Mouse (Mus musculus) kidney, postnatal 14 days (tissue): Measurements from ENCODE around the gene Ccl28.
A peak's percentile ranks its signal among the peaks of the same experiment; 100 is the strongest.
"Not testable (repeated sequence)": the region's sequence is repeated elsewhere in the genome, so short reads cannot be mapped to it uniquely, and the experiment has no call there.

Experiments
- DNase-seq: peaks from one replicate; pipeline ENCODE4 v3.0.0; 2022; ENCODE audit warnings: mixed read lengths

The Ccl28 gene

GRCm38 (mm10) chr13:119623634-119624033, at the start of gene Ccl28:
Gene Ccl28, plus strand, starts transcription at chr13:119623819.
- DNase-seq: no peak

GRCm38 (mm10) chr13:119596321-119597211, 27.1 kb upstream of the Ccl28 start:
- peak; percentile 53 for DNase-seq

- DNase-seq: peak; percentile 28
Measured at GRCm38 (mm10) chr13:119598466-119598865, 25.2 kb upstream of the Ccl28 start.

GRCm38 (mm10) chr13:119599066-119599465, 24.6 kb upstream of the Ccl28 start:
- peak; percentile 38 for DNase-seq

- DNase-seq: not testable (repeated sequence)
Measured at GRCm38 (mm10) chr13:119599498-119599897, 24.1 kb upstream of the Ccl28 start.

- peak; percentile 67 for DNase-seq
Measured at GRCm38 (mm10) chr13:119600166-119600565, 23.5 kb upstream of the Ccl28 start.

- peak; percentile 76 for DNase-seq
Measured at GRCm38 (mm10) chr13:119602688-119603331, 20.8 kb upstream of the Ccl28 start.

GRCm38 (mm10) chr13:119603890-119604289, 19.7 kb upstream of the Ccl28 start:
- DNase-seq: not testable (repeated sequence)

GRCm38 (mm10) chr13:119604322-119604721, 19.3 kb upstream of the Ccl28 start:
- not testable (repeated sequence) for DNase-seq

- DNase-seq: peak; percentile 35
Measured at GRCm38 (mm10) chr13:119618841-119619240, 4.8 kb upstream of the Ccl28 start.

- peak; percentile 83 for DNase-seq
Measured at GRCm38 (mm10) chr13:119619735-119620134, 3.9 kb upstream of the Ccl28 start.

GRCm38 (mm10) chr13:119625952-119626351, 2.3 kb downstream of the Ccl28 start:
- DNase-seq: peak; percentile 51

- DNase-seq: peak; percentile 92
Measured at GRCm38 (mm10) chr13:119631482-119632155, 8.0 kb downstream of the Ccl28 start.

- DNase-seq: no peak
Measured at GRCm38 (mm10) chr13:119632156-119632548, 8.5 kb downstream of the Ccl28 start.

GRCm38 (mm10) chr13:119635496-119635895, 11.9 kb downstream of the Ccl28 start:
- DNase-seq: no peak

- peak; percentile 23 for DNase-seq
Measured at GRCm38 (mm10) chr13:119637837-119638236, 14.2 kb downstream of the Ccl28 start.

- peak; percentile 66 for DNase-seq
Measured at GRCm38 (mm10) chr13:119638449-119638848, 14.8 kb downstream of the Ccl28 start.

GRCm38 (mm10) chr13:119639302-119639701, 15.7 kb downstream of the Ccl28 start:
- DNase-seq: no peak

GRCm38 (mm10) chr13:119640504-119640903, 16.9 kb downstream of the Ccl28 start:
- DNase-seq: peak; percentile 53

GRCm38 (mm10) chr13:119641145-119641544, 17.5 kb downstream of the Ccl28 start:
- DNase-seq: no peak

- DNase-seq: no peak
Measured at GRCm38 (mm10) chr13:119644769-119645168, 21.1 kb downstream of the Ccl28 start.

- peak; percentile 21 for DNase-seq
Measured at GRCm38 (mm10) chr13:119646511-119646910, 22.9 kb downstream of the Ccl28 start.
